Mouse (Mus musculus) bone marrow macrophage, adult 2 months (primary cell): Measurements from ENCODE around the gene Tmem116. TPM values are rescaled to one million over a fixed set of nuclear protein-coding genes. Genes with fewer than 3 reads are reported as not detected.

ENCODE experiments used
- H3K27ac ChIP-seq: 2 replicates; pipeline ENCODE4 v1.5.1; 2012; ENCODE audit warnings: low read depth, low read length; ENCODE audit not compliant: insufficient read depth
- H3K4me1 ChIP-seq: 2 replicates; pipeline ENCODE4 v1.6.1; 2012; ENCODE audit warnings: low read length; ENCODE audit not compliant: control insufficient read depth, insufficient read depth
- H3K4me3 ChIP-seq: 2 replicates; pipeline ENCODE4 v1.5.1; 2012; ENCODE audit warnings: mild to moderate bottlenecking, low read length, moderate library complexity; ENCODE audit not compliant: insufficient read depth
- CTCF ChIP-seq: IDR thresholded peaks from 2 replicates; pipeline ENCODE4 v1.5.1; 2012; ENCODE audit warnings: low read depth, mild to moderate bottlenecking, low read length, moderate library complexity
- POLR2A ChIP-seq: IDR thresholded peaks from 2 replicates; pipeline ENCODE4 v1.6.1; 2012; ENCODE audit warnings: mild to moderate bottlenecking, low read depth, low read length, borderline replicate concordance
- polyA plus RNA-seq: library from polyadenylated mRNA; stranded (reverse); fragments of >200 nt; gene quantifications from 2 replicates; pipeline ENCODE4 v1.2.4, GENCODE M21; 2012; ENCODE audit not compliant: missing spikeins, insufficient read depth, insufficient read length

Tmem116 gene
- polyA plus RNA-seq = 2.3 and 2.8 TPM in 2 replicates

DNA sequence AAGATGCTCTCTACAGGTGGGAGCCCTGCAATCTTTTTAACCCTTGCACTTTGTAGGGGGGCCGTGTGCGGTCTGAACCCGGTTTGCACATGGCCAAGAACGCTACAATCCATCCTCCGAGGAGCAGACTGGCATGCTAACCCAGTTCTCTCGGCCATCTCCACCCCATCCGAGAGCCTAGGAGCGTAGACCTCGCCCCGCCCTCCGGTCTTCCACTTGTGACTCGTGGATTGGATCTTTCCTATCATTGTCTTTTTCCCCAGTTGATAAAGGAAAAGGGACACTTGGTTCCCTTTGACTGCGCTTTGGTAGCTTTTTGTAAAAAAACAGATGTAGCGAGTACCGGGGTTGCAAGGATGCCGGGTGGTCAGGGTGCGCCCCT lies at the start of gene Tmem116:
Tmem116 (plus strand) TSS at position 250 of the 382 bp plus-strand sequence.
- Histone ChIP-seq H3K27ac (peak within 1 kb of the TSS; percentile 97), H3K4me3 (peak within 1 kb of the TSS; percentile 94), H3K4me1 (peaks cover 30% of the 10 kb centered on the region)
- TF ChIP-seq POLR2A = no peak
- TF ChIP-seq CTCF = no peak

GRCm38 (mm10) chr5:121407856-121408255 lies 43.8 kb upstream of the Tmem116 start:
- H3K4me3 ChIP-seq = no peak overlapping the region
- no peak for TF ChIP-seq POLR2A
- no peak for TF ChIP-seq CTCF
- peaks cover 14% of the 10 kb centered on the region for H3K4me1 ChIP-seq
- no peak overlapping the region for H3K27ac ChIP-seq

DNA sequence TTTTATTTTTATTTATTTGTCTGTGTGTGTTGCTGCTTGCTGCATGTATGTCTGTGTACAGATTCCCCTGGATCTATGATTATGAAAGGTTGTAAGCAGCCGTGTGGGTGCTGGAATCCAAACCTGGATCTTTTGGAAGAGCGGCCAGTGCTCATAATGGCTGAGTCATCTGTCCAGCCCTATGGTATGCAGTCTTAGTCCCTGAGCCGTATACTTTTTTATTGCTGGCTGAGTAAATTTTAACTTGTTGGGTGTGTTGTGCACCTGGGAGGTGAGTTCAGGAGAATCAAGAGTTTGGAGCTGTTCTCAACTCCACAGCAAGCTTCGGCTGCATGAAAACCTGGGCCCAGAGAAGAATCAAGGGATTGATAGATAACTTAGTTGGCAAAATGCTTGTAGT lies 40.7 kb upstream of the Tmem116 start:
- no peak overlapping the region for H3K4me3 ChIP-seq

DNA sequence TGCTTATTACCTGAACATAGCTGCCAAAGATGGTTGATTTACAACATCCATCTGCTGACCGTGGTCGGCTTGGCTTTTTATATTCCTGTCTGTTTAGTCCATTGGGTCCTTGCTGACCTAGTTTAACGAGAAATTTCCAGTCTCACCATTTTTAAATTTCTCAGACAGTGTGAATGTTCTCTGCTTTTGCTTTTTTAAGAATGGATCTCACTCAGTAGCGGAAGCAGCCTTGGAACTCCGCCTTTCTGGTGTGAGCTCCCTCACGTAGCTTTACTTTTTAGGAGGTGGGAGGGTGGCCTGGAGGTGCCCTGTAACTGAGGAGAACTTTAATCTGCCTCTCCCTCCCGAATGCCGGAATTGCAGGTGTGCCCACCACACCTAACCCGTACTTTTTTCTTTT lies 31.0 kb upstream of the Tmem116 start:
- TF ChIP-seq POLR2A (no peak), CTCF (no peak)
- H3K27ac ChIP-seq = no peak overlapping the region
- peaks cover 14% of the 10 kb centered on the region for H3K4me1 ChIP-seq
- no peak overlapping the region for H3K4me3 ChIP-seq

More for the DNA sequence above, 40.7 kb upstream of the Tmem116 start:
- TF ChIP-seq POLR2A (no peak), CTCF (no peak)
- no peak overlapping the region for H3K27ac ChIP-seq
- H3K4me1 ChIP-seq = peaks cover 14% of the 10 kb centered on the region

- no peak overlapping the region for H3K27ac ChIP-seq
- TF ChIP-seq POLR2A (no peak), CTCF (no peak)
- peaks cover 31% of the 10 kb centered on the region for H3K4me1 ChIP-seq
- no peak overlapping the region for H3K4me3 ChIP-seq
Measured at GRCm38 (mm10) chr5:121422787-121423186, 28.9 kb upstream of the Tmem116 start.

- TF ChIP-seq CTCF = no peak
- no peak for TF ChIP-seq POLR2A
- Histone ChIP-seq H3K4me3 (no peak overlapping the region), H3K27ac (no peak overlapping the region), H3K4me1 (peaks cover 34% of the 10 kb centered on the region)
Measured at GRCm38 (mm10) chr5:121423297-121423696, 28.4 kb upstream of the Tmem116 start.

DNA sequence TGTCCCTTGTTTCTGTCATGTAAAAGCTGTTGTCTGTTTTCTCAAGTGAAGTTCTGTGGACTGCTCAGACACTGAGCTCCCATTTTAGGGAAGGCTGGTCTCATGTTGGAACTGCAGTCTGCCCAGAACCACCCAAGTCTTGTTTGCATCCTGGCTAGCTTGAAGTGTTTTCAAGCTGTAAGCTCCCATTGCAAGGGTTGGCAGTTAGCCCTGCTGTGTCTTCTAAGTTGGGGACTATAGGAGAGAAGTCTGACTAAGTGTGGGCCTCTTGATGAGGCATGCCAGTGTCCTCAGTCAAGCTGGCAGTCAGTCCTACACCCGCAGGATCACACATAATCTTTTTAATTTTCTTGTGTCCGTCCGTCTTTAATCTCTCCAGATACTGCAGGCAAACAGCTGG lies 22.7 kb upstream of the Tmem116 start:
- Histone ChIP-seq H3K4me1 (peaks cover 28% of the 10 kb centered on the region), H3K4me3 (no peak overlapping the region), H3K27ac (no peak overlapping the region)
- TF ChIP-seq CTCF = no peak
- TF ChIP-seq POLR2A = no peak

GRCm38 (mm10) chr5:121438131-121438530 lies 13.6 kb upstream of the Tmem116 start:
- H3K27ac ChIP-seq = peak overlapping the region; percentile 19

DNA sequence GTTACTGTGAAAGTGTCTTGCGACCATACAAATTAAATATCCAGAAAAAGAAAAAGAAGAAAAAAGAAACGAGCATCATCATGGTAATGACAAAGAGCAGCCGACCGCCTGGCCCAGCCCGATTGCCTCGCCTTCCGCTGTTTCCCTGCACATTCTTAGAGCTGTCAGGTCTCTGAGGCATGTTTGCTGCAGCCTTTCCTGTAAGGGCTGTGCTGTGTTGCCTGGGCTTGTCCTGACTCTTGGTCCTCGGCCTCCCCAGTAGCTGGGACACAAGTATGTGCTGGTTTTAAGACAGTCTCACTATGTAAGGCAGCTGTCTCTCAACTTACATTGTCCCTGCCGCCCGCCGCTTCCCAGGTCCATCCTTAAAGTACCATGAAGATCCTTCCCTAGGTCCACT lies 12.9 kb upstream of the Tmem116 start:
- TF ChIP-seq CTCF (no peak), POLR2A (no peak)
- Histone ChIP-seq H3K4me3 (no peak overlapping the region), H3K4me1 (peaks cover 18% of the 10 kb centered on the region), H3K27ac (peak overlapping the region; percentile 57)

More at GRCm38 (mm10) chr5:121438131-121438530, 13.6 kb upstream of the Tmem116 start:
- Histone ChIP-seq H3K4me1 (peaks cover 18% of the 10 kb centered on the region), H3K4me3 (no peak overlapping the region)
- TF ChIP-seq CTCF (no peak), POLR2A (no peak)

GRCm38 (mm10) chr5:121443548-121443947 lies 8.1 kb upstream of the Tmem116 start:
- peaks cover 8% of the 10 kb centered on the region for H3K4me1 ChIP-seq
- TF ChIP-seq CTCF (peak; percentile 20; the same call in 1 of the 2 replicates), POLR2A (no peak)

GRCm38 (mm10) chr5:121444870-121445269 lies 6.8 kb upstream of the Tmem116 start:
- no peak overlapping the region for H3K4me3 ChIP-seq
- peaks cover 9% of the 10 kb centered on the region; the same call in 1 of the 2 replicates for H3K4me1 ChIP-seq
- no peak overlapping the region for H3K27ac ChIP-seq
- TF ChIP-seq CTCF = no peak
- TF ChIP-seq POLR2A = no peak

More at GRCm38 (mm10) chr5:121443548-121443947, 8.1 kb upstream of the Tmem116 start:
- Histone ChIP-seq H3K27ac (no peak overlapping the region), H3K4me3 (no peak overlapping the region)
